Mouse (Mus musculus): ENCODE results near the gene Mrpl27. TPM values are rescaled to one million over a fixed set of nuclear protein-coding genes. Genes with fewer than 3 reads are reported as not detected.

The Mrpl27 gene
- polyA plus RNA-seq (2012; fragmentation: generic; extraction: Trizol): 59.9 TPM

DNA sequence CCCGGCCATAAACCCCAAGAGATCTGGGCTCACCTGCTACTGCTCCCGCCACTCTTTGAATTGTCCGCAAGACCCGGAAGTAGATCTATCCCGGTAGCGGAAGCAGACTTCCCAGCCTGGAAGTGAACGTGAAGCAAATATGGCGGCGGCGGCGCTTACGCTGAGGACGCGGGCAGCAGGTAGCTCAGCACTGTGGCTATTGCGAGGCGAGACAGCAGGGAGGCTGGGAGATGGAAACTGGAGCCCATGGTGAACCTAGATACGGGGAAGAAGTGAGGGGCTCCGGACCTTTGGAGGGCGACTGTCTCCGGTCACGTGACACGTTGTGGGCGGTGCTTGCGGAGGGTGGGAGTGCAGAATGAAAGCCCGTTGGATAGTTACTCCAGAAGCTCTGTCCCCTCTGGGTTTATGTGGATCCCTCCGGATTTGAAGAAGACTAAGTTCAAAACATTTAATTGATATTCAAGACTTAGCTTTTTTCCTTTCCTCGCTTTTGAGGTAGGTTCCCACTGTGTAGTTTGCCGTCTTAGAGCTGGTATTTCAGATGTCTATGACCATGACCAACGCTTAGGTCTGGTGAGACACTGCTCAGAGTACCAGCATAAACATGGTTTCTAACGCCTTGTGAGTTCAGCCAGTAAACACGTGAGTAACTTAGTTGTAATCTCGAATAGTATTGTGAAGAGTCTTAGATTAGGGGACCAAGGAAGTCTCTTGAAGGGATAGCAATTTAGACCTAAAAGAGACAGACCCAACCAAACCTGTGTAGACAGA, at the start of gene Mrpl27, which contains the start of gene Eme1:
Mrpl27 (plus strand) TSS at position 105 of the 774 bp plus-strand sequence.
Eme1 (minus strand) TSS at position 302 of the 774 bp plus-strand sequence.
- peak; percentile 52 for TF ChIP-seq POLR2A (IDR thresholded peaks at IDR 0.05; ENCODE audit: insufficient read length, low read depth)
- TF ChIP-seq TCF3 (IDR thresholded peaks at IDR 0.05; ENCODE audit: insufficient read length, low read depth): no peak
- peak; percentile 97 for TF ChIP-seq USF1 (IDR thresholded peaks at IDR 0.05; ENCODE audit: low read depth)
- TF ChIP-seq E2F4 (IDR thresholded peaks at IDR 0.05; ENCODE audit: insufficient read depth): peak; percentile 94
- H3K27me3 ChIP-seq (ENCODE audit: control insufficient read depth, insufficient read depth, insufficient read length): no peaks in the 10 kb centered on the region
- H3K4me3 ChIP-seq: peak within 1 kb of the TSS; percentile 62
- peaks cover 6% of the 10 kb centered on the region for H3K36me3 ChIP-seq (ENCODE audit: control insufficient read depth, insufficient read depth)
- H3ac ChIP-seq (ENCODE audit: control insufficient read depth, insufficient read length): peak within 1 kb of the TSS; percentile 8
- H3K79me2 ChIP-seq (ENCODE audit: control insufficient read depth, insufficient read depth): peaks cover 11% of the 10 kb centered on the region
- peak within 1 kb of the TSS; percentile 92 for H3K4me2 ChIP-seq (ENCODE audit: low read depth)

DNA sequence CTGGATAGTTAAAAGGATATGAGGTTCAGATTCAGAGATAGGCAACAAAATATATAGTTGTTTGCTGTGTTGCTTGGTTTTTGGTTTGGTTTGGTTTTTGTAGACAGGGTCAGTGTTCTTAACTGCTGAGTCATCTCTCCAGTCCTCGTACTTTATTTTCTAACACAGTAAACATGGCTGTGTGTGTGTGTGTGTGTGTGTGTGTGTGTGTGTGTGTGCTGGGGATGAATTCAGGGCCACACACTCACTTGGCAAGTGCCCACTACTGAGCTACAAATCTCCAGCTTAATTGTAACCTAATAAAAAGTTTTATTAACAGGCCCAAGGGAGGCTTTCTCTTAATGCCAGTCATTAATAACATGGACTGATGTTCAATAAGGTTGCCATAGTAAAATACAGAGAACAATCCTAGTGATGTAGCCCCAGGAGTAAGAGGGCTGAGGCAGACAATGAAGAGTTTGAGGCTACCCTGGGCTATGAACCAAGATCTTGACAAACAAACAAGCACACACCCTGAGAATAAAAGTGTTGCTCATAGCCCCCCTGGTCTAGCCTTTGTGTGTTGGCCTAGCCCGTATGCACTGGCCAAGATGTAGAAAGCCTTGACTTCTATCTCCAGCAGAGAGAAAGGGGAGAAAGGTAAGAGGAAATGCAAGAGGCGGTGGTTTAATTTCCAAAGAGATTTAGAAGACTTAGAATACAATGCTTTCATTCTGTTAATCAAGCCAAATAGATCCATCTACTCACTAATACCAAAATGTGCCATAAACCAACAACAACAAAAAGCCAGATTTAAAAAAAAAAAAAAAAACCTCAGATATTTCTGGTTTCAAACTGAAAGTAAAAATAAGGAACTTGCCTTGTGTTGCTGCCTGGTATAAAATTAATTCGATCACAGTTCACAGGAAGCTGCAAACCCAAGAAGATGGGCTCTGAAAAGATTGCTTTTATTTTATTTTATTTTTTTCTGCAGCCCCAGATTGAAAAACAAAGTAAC, 42.5 kb upstream of the Mrpl27 start:
- H3K4me2 ChIP-seq (ENCODE audit: low read depth): no peak overlapping the region

DNA sequence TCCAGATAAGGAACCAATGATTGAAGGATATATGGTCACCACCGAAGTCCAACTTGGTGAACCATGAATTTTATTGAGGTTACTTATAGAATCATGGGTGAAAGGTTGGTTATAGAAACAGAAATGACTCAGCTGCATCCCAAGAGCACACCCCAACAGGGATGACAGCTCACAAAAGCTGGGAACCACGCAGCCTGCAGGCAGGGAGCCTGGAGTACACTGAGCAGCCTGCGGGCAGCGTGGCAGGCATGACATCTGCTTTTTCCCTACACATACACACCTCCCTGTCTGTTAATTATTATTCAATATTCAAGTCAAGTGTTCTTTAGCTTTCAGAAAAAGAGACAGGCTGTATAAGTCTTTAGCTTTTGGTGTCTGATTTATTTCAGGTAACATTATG, 39.0 kb upstream of the Mrpl27 start:
- no peak overlapping the region for H3K4me2 ChIP-seq (ENCODE audit: low read depth)
- H3K79me2 ChIP-seq (ENCODE audit: control insufficient read depth, insufficient read depth): no peaks in the 10 kb centered on the region
- no peak for TF ChIP-seq MYOD1 (IDR thresholded peaks at IDR 0.05; ENCODE audit: control insufficient read depth in 1 of 3, insufficient read length in 2 of 3, low read depth in 2 of 3)
- TF ChIP-seq USF1 (IDR thresholded peaks at IDR 0.05; ENCODE audit: low read depth): no peak
- no peak for TF ChIP-seq REST (IDR thresholded peaks at IDR 0.05; ENCODE audit: insufficient read depth, insufficient read length)
- no peak for TF ChIP-seq SRF (IDR thresholded peaks at IDR 0.05; ENCODE audit: control insufficient read depth, insufficient read length, low read depth)
- no peak for TF ChIP-seq E2F4 (IDR thresholded peaks at IDR 0.05; ENCODE audit: insufficient read depth)
- no peak for TF ChIP-seq MAX (IDR thresholded peaks at IDR 0.05; ENCODE audit: low read depth)
- TF ChIP-seq POLR2A (IDR thresholded peaks at IDR 0.05; ENCODE audit: insufficient read length, low read depth): no peak
- no peak for TF ChIP-seq CEBPB (IDR thresholded peaks at IDR 0.05; ENCODE audit: insufficient read depth, poor library complexity, severe bottlenecking)
- TF ChIP-seq TCF12 (IDR thresholded peaks at IDR 0.05; ENCODE audit: insufficient read depth, poor library complexity, severe bottlenecking): no peak
- no peak for TF ChIP-seq TCF3 (IDR thresholded peaks at IDR 0.05; ENCODE audit: insufficient read length, low read depth)
- TF ChIP-seq MYOG (IDR thresholded peaks at IDR 0.05; ENCODE audit: control insufficient read depth in 1 of 3, insufficient read depth in 1 of 3, insufficient read length in 2 of 3, low read depth in 2 of 3): no peak
- TF ChIP-seq POLR2AphosphoS2 (IDR thresholded peaks at IDR 0.05; ENCODE audit: insufficient read length, low read depth): no peak

More for the DNA sequence above, 42.5 kb upstream of the Mrpl27 start:
- H3K4me3 ChIP-seq: no peak overlapping the region
- TF ChIP-seq POLR2AphosphoS2 (IDR thresholded peaks at IDR 0.05; ENCODE audit: insufficient read length, low read depth) (no peak), USF1 (IDR thresholded peaks at IDR 0.05; ENCODE audit: low read depth) (no peak), E2F4 (IDR thresholded peaks at IDR 0.05; ENCODE audit: insufficient read depth) (no peak), SRF (IDR thresholded peaks at IDR 0.05; ENCODE audit: control insufficient read depth, insufficient read length, low read depth) (no peak), POLR2A (IDR thresholded peaks at IDR 0.05; ENCODE audit: insufficient read length, low read depth) (no peak), TCF12 (IDR thresholded peaks at IDR 0.05; ENCODE audit: insufficient read depth, poor library complexity, severe bottlenecking) (no peak), MYOD1 (IDR thresholded peaks at IDR 0.05; ENCODE audit: control insufficient read depth in 1 of 3, insufficient read length in 2 of 3, low read depth in 2 of 3) (no peak), MAX (IDR thresholded peaks at IDR 0.05; ENCODE audit: low read depth) (no peak)
- H3K36me3 ChIP-seq (ENCODE audit: control insufficient read depth, insufficient read depth): no peaks in the 10 kb centered on the region
- H3K27me3 ChIP-seq (ENCODE audit: control insufficient read depth, insufficient read depth, insufficient read length): no peaks in the 10 kb centered on the region
- no peak overlapping the region for H3ac ChIP-seq (ENCODE audit: control insufficient read depth, insufficient read length)
- H3K79me2 ChIP-seq (ENCODE audit: control insufficient read depth, insufficient read depth): no peaks in the 10 kb centered on the region

DNA sequence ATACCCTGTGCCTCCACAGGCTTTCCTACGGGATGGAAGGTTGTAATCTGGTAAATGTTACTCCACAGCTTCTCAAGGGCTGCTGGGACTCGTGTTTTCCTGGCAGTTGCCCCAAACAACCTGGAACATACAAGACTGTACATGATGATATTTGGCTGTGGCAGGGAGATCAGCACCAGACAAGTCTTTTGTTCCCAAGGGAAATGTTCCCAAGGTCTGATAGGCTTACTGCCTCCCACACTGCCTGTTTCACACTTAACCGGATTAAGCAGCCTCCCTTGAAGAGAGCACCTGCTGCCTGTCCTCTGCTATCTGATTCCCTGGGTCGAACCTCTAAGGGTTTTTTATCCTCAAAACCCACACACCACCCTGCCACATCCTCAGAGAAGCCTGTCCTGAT, 38.1 kb upstream of the Mrpl27 start:
- Histone ChIP-seq H3K36me3 (ENCODE audit: control insufficient read depth, insufficient read depth) (no peaks in the 10 kb centered on the region), H3K27me3 (ENCODE audit: control insufficient read depth, insufficient read depth, insufficient read length) (no peaks in the 10 kb centered on the region), H3ac (ENCODE audit: control insufficient read depth, insufficient read length) (no peak overlapping the region), H3K4me2 (ENCODE audit: low read depth) (no peak overlapping the region), H3K79me2 (ENCODE audit: control insufficient read depth, insufficient read depth) (no peaks in the 10 kb centered on the region), H3K4me3 (no peak overlapping the region)
- TF ChIP-seq MYOG (IDR thresholded peaks at IDR 0.05; ENCODE audit: control insufficient read depth in 1 of 3, insufficient read depth in 1 of 3, insufficient read length in 2 of 3, low read depth in 2 of 3): no peak
- TF ChIP-seq MAX (IDR thresholded peaks at IDR 0.05; ENCODE audit: low read depth): no peak
- TF ChIP-seq USF1 (IDR thresholded peaks at IDR 0.05; ENCODE audit: low read depth): no peak
- TF ChIP-seq TCF3 (IDR thresholded peaks at IDR 0.05; ENCODE audit: insufficient read length, low read depth): no peak
- no peak for TF ChIP-seq TCF12 (IDR thresholded peaks at IDR 0.05; ENCODE audit: insufficient read depth, poor library complexity, severe bottlenecking)
- no peak for TF ChIP-seq CEBPB (IDR thresholded peaks at IDR 0.05; ENCODE audit: insufficient read depth, poor library complexity, severe bottlenecking)
- TF ChIP-seq E2F4 (IDR thresholded peaks at IDR 0.05; ENCODE audit: insufficient read depth): no peak
- no peak for TF ChIP-seq REST (IDR thresholded peaks at IDR 0.05; ENCODE audit: insufficient read depth, insufficient read length)
- no peak for TF ChIP-seq SRF (IDR thresholded peaks at IDR 0.05; ENCODE audit: control insufficient read depth, insufficient read length, low read depth)
- no peak for TF ChIP-seq POLR2AphosphoS2 (IDR thresholded peaks at IDR 0.05; ENCODE audit: insufficient read length, low read depth)

More for the DNA sequence above, 39.0 kb upstream of the Mrpl27 start:
- Histone ChIP-seq H3K27me3 (ENCODE audit: control insufficient read depth, insufficient read depth, insufficient read length) (no peaks in the 10 kb centered on the region), H3ac (ENCODE audit: control insufficient read depth, insufficient read length) (no peak overlapping the region), H3K36me3 (ENCODE audit: control insufficient read depth, insufficient read depth) (no peaks in the 10 kb centered on the region), H3K4me3 (no peak overlapping the region)

All from myocyte (in vitro differentiated cells).